Mouse (Mus musculus) spleen, postnatal 36 days (tissue): ENCODE measurements around the gene Bap1.

Experiments
- DNase-seq, 2 experiments: peaks; one replicate each; pipeline ENCODE4 v3.0.0; 2022; ENCODE audit warnings: low spot score in 2 of 2, mixed read lengths in 1 of 2

The Bap1 gene

DNA sequence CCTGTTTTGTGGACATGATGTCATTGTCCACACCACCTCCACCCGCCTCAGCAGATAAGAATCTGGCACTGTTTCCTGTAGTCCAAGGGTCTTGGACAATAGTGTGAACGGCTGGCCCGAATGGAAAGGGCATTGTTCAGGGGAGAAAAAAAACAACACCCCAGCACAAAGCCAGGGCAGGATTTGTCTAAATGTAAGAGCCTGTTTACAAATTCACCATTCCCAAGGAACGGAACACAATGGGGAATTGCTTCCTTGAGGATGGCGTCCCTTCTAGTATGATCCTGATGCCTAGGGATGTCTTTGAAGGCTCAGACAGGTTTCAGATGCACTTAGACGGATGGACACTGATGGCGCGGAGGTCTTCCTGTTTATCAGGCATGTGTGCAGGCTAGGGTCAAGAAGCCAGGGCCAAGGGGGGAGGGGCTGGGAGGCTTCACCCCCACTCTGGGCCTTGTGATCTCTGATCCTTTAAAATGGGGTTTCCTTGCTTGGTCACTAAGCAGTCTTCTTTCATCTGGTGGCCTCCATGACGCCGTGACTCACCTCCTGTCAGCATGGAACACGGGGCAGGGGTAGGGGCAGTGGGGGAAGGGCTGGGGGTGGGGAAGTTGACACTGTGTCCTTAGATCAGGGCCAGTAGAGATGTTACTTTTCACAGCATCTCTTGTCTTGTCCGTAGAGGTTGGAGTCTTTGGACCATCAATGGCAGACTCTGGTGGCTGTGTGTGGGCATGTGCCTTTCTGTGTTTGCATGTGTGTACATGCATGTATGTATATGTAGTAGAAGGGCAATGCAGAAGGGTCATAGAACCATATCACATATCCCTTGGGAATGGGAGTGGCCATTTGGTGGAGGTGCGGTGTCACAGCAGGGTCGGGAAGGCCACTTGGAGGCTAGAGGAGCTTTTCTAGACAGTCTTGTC is 17.9 kb upstream of the Bap1 start:
- no peak for DNase-seq

DNA sequence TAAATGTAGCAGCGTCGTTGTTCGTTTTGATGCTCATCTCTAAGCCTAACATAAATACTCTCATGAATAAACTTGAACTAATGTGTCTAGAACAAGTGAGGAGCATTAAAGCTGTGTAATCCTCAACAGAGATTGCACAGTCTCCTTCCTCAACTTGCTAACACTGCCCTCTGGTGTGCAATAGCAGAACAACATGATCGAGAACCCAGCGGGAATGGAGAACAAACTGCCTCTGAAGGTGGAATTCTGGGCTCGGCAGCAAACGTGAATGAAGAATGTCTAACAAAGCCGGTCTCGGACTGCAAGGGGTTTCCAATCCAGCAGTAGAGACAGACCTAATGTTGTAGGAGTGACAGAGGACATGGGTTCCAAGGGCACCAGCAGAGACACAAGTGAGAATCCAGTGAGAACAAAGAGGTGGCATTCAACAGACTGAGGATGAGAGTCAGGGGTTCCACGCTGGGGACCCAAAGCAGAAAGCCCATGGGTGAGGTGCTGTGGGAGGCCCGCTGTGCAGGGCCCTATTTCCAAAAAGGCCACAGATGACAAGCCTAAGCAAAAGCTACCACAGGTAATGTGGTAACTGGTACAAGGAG is 17.2 kb upstream of the Bap1 start:
- peak; percentile 50 to 68 for DNase-seq

DNA sequence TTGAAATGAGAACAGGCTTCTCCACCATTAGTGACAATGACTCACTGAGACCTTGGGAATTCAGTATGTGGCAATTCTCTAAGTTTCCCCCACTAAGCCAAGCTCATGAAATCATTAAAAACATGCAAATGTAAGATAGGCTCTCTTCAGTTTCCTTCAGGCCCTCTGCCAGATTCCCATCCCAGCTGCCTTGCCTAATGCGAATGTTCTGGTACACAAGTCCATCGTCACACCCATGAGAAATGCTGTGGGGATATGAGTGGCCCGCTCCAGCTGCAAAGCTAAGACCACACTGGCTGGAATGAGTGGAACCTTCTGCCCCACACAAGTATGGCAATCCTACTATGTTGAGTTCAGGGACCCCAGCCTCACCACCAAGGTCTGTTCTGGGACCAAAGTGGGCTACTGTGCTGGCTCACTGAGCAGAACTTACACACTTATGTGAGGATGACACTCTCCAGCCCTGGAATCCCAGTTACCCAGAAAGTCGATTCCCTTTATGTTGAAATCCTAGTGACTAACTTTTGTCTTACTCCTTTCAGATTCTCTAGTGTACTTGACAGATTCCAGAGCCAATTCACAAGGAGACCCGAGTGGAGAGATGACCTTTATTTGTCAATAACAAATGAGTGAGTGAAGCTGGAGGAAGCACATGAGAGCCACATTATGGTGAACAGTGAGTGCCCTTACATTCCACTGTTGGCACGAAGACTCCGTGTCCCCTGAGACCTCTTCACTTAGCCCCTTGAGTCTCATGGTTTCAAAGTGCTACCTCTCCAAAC is 14.0 kb upstream of the Bap1 start:
- no peak for DNase-seq

DNA sequence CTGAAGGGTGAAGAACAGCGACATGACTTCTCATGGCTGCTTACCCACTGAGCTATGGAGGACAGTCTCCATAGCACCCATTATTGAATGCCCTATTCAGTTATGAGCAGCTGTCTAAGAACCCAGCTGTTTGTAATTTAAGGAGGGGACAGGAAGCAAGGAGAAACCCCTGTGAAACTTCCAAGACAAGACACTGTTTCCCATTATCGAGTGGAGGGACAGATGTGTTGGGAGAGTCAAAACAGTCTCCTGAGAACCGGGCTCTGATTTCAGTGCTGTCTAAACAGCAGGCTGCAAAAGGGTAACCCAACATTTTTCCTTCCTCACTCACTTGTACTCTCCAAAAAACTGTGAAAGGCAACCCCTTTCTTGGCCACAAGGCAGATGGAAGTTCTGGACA is 10.7 kb upstream of the Bap1 start:
- DNase-seq: no peak

DNA sequence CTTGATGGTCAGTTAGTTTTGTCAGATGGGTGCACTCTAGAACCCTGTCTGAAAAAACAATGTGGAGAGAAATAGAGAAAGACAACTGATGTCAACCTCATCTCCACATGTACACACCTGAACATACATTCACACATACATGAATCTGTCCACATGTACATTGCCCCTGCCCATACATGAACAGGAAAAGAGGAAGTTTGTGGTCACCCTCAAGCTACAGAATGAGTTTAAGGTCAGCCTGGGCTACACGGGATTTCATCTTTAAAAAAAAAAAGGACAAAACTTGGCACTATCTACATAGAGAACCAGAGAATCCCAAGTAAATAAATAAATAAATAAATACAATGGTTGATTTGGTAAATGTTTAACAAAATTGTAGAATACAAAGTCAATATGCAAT is 6.5 kb upstream of the Bap1 start:
- DNase-seq: no peak

DNA sequence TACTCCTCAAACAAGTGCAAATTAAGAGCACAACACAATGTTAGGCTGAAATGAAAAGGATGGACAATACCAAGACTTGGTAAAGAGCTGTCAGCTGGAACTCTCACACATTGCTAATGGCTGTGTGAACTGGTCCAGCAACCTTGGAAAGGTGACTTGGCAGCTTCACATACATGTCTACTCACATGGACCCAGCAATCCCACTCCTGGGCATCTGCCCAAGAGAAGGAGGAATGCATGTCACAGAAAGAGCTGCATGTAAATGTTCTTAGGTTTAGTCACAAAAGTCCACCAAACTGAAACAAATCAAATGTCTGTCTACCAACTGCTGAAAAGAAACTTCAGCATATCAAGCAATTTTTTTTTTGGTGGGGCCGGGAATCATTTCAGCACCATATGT is 5.3 kb upstream of the Bap1 start:
- no peak for DNase-seq

DNA sequence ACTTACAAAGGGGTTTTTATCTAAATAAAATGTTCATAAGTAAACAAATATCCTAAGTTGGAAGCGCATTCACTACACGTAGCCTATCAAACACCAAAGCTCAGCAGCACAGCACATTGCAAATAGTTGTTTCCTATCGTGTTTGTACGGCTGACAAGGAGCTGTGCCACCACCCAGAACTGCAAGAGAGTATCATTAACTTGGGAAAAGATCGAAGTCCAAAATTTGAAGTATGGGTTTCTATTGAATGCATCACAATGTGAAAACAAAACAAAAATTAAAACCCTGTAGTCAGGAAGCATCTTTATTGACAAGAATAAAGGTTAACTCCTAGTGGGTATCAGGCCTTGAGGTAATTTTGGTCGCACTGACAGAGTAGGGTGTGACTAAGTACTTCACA is 2.9 kb upstream of the Bap1 start:
- no peak for DNase-seq

DNA sequence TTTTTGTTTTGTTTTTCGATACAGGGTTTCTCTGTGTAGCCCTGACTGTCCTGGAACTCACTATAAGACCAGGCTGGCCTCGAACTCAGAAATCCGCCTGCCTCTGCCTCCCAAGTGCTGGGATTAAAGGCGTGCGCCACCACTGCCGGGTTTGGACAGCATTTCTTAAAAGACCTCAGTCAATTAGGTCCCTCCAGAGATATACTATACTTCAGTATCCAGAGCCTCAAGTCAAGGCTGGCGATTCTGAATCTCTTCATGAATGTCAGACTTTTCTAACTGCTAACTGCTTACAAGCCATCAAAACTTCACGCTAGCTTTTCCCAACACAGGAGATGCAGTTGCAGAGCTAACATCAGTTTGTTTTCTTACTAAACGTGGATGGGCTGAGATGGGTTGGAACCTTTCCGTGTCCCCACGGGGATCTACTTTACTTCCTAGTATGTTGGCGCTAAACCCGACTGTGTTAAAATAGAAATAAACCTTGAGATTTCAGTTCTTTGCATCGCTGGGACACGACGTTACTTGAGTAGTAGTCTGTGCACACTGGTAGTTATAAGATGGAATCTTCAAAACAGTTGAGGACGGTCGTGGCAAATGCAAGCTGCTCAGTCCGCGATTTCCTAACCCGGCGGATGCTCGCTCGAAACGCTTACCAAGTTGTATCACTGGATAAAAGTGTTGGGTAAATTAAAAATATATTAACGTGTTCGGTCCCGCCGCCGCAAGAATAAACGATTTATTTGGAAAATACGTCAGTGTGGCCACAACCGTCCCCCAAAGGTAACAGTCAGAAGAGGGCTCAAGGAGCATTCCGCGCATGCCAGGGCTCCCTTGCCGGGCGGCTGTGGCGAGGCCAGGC is 797 bp upstream of the Bap1 start:
- DNase-seq: no peak

DNA sequence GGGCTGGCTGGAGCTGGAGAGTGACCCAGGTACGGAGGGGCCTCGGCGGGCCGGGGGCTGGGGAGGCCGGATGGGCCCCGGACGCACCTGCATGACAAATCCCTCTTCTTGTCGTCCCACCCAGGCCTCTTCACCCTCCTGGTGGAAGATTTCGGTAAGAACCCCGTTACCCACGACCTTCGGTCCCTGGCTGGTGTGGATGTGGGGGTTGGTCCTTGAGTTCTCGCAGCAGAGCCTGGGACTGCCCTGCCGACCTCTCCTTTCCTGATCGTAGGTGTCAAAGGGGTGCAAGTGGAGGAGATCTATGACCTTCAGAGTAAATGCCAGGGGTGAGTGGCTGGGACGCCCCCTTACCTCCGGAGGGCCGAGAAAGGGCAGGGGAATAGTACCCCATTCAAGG is 376 bp downstream of the Bap1 start:
- no peak for DNase-seq

DNA sequence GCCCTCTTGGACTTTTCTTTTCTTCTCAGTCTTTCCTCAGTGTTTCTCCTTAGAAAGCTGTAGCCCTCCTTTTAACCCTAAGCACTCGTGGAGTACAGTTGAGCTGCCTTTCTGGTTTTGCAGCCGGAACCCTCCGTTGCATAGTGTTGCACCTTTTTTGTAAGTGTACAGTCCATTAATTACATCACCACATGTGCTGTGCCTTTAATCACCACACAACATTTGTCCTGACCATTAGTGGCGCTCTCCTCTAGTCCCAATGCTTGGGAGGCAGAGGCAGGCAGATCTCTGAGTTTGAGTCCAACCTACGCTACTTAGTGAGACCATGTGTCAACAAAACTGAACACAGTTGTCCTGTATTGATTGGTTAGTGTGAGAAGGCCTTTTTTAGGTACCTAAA is 841 bp downstream of the Bap1 start:
- DNase-seq: no peak

DNA sequence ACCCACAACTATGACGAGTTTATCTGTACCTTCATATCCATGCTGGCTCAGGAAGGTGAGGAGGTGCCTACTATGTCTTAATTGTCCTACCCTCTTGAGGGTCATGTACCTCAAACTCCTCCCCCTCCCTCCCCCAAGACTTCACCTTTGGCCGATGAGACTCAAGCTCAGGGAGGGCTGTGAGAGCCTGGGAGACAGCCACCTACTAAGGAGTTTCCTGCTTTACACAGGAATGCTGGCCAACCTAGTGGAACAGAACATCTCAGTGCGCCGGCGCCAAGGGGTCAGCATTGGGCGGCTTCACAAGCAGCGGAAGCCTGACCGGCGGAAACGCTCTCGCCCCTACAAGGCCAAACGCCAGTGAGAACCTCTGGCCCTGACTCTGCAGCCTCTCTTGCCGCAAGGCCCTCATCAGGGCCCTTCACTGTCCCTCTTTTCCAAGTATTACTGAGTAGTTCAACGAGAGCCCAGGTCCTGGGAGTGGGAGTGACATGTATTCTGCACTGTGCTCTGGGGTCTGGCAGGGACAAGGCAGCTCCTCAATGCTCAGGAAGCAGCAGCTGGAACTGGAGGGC is 7.3 kb downstream of the Bap1 start:
- DNase-seq: no peak

DNA sequence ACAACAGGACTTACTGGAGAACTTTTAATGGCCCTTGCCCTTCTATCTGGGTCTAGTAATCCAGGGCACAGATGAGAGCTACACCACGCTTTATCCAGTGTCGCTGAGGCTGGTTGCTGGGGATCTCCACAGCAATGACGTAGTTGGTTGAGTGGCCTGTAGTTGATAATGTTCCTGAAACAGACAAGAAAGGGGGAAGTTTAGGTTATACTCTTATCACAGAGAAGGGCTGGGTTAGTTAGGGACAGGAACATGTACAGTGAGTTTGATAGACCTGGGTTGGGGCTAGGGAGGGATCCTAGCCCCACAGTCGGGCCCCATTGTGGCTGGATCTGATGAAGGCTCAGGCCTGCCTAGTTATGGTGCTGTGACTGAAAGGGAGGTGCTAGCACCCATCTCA is 9.1 kb downstream of the Bap1 start:
- DNase-seq: no peak

DNA sequence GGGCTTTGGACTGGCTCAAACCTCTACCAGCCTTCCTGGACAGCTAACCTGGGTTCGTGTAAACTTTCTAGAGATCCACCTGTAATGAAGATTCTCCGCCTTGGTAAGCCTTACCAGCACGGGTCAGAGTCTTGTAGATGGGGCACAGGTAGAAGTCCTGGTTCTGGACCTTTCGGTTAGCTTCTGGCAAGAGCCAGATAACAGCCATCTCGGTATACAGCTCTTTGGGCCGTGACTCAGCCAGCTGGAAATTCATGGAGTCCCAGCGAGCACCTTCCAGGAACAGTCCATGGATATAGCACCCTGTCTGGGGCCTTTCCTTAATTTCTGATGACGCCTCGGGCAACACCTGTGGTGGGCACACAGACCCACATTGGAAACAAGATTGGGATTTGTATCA is 9.7 kb downstream of the Bap1 start:
- DNase-seq: no peak

DNA sequence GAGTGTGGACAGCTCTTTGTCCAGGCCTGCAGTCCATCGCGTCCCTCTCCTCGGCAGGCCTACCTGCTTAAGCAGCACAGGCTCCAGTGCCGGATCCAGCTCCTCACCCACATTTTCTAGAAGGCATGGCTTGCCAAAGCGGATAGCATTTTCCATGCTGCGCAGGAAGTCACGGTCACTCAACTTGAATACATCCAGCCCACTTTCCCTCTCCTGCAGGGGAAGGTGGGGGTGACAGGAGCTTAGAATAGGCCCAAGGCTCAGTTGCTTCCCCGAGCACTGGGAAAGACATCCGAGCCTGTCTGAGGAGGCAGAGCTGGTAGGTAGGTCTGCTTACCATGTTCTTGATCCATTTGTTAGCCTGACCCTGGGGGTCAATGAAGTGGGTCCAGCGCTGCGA is 16.4 kb downstream of the Bap1 start:
- DNase-seq: no peak

DNA sequence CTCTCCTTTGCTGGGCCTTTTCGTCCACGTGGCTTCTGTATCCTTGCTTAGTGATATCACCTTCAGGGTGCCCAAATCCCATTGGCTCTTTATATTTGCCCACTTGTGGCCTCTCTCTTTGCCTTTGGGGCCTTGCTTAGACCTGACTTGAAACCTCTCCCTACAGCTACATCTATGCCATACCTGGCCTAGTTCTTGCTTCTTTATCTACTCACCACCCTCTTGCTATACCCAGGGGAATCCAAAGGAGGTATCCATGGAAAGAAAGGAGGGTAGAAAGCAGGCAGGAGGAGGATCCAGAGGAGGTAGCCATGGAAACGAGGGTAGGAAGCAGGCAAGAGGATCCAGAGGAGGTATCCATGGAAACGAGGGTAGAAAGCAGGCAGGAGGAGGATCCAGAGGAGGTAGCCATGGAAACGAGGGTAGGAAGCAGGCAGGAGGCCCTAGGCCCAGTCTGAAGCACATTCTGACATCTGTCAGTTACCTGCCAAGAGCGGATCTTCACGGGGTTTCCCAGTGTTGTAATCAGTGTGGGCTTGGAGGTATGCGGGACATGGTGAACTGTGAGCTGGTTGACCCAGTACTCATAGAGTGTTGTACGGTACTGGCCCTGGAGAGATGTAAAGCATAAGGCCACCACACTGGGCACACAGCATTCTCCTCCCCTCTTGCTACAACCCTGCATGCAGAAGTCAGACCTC is 17.2 kb downstream of the Bap1 start:
- no peak for DNase-seq

DNA sequence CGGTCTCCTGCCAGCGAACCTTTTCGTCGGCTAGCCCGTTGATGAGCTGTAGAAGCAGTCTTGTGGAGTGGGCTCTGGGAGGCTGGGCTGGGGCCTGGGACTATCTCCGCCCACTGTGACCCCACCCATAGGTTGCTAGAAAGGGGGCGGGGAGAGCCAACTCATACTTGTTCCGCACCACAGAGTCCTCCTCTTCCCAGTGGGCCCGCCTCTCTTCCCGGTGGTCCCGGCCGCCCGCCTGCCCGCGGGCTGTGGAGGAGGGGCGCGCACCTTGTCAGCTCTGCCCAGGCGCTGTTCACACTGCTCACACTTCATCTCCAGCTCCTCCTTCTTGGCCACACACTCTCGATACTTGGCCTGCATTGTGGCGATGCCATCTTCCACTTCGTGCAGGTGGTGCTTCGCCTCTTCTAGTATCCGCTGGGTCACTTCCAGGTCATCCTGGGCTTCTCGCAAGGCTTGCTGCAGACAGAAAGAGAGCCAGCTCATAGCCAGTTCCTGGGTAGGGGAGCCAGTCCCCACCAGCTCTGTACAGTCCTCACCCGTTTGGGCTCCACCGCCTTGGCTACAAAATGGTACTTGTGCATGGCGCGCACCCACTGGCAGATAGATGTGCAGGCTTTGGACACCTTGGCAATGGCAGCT is 18.3 kb downstream of the Bap1 start:
- DNase-seq: no peak

DNA sequence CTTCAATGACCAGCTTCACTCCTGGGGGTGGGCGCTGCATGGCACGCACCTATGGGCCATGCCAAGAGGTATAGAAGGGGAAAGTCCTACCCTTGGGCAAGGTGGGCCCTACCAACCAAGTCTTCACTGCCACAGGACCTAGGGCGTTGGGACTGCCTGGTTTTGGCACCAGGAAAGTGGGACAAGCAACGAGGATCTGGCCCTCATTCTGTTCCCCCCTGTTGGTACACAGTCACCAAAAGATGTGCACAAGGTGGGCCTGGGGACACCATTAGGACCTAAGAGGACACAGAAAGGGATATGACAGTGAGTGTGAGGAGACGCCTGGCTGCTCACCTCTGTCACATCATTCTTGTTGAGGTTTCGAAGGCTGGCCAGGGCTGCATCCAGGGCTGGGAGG is 19.9 kb downstream of the Bap1 start:
- DNase-seq: no peak

DNA sequence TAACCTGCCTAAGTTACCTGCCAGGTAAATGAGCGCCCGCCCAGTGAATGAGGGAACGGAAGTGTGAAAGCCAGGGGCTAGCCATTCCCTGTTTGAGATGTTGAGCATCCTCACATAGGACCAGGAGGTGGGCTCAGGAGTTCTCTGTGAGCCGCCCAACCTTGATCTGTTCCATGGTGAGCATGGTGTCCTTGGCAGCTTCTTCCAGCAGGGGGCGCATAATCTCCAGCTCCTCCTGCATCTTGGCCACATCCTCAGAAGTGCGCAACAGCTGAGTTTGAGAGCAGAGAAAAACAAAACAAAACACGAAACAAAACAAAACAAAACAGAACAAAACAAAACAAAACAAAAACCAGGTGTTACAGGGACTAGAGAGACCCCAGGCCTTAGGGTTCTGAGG is 20.9 kb downstream of the Bap1 start:
- peak; percentile 54 to 69 for DNase-seq

DNA sequence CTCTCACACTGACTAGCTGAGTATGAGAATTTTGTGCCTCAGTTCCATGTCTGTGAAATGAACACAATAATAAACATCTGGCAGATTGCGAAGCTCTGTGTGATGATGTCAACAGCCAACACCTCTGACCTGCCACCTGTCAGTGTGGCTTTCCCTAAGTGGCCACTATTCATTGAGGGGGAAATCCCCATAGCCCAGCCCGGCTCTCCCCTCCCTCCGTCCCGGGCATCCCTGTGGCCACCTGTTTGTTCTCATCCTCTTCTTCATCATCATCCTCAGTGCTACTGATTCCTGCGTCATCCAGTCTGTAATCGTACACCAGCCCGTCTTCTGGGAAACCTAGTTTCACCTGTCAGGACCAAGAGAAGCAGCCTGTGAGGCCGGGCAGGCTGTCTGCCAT is 34.5 kb downstream of the Bap1 start:
- DNase-seq: no peak
